Mouse (Mus musculus) erythroblast, embryonic 14.5 days (primary cell): ENCODE results near the gene Dctn2. TPM values are rescaled to one million over a fixed set of nuclear protein-coding genes. Genes with fewer than 3 reads are reported as not detected.
"Not testable (repeated sequence)": the region's sequence is repeated elsewhere in the genome, so short reads cannot be mapped to it uniquely, and the experiment has no call there.

Experiments used
- H3K27me3 ChIP-seq: 2 replicates; pipeline ENCODE4 v1.6.1; 2012; ENCODE audit warnings: inconsistent platforms; ENCODE audit not compliant: control insufficient read depth
- H3K36me3 ChIP-seq: 2 replicates; pipeline ENCODE4 v1.6.1; 2012; ENCODE audit warnings: mild to moderate bottlenecking, inconsistent platforms; ENCODE audit not compliant: control insufficient read depth
- H3K4me1 ChIP-seq: 2 replicates; pipeline ENCODE4 v1.6.1; 2012; ENCODE audit warnings: inconsistent platforms; ENCODE audit not compliant: control insufficient read depth
- H3K4me3 ChIP-seq: replicated peaks from 2 replicates; pipeline ENCODE3; 2012; ENCODE audit warnings: moderate library complexity, mild to moderate bottlenecking, inconsistent platforms
- H3K9me3 ChIP-seq: 2 replicates; pipeline ENCODE4 v1.6.1; 2012; ENCODE audit warnings: low read length, inconsistent platforms, mixed read lengths; ENCODE audit not compliant: control insufficient read depth
- GATA1 ChIP-seq: IDR thresholded peaks from 2 replicates; pipeline ENCODE4 v1.6.1; 2012; ENCODE audit warnings: low read length, inconsistent platforms, mixed read lengths
- TAL1 ChIP-seq: IDR thresholded peaks from 3 replicates; pipeline ENCODE4 v1.6.1; 2012; ENCODE audit warnings: low read length, inconsistent platforms, mixed read lengths
- polyA plus RNA-seq: library from polyadenylated mRNA; stranded (reverse); fragments of >175 nt; gene quantifications from 2 replicates; pipeline ENCODE4 v1.2.3, GENCODE M21; 2012

Dctn2 gene
- polyA plus RNA-seq, 1 experiment: 15.3 TPM

GRCm38 (mm10) chr10:127300361-127300760 lies 34.2 kb downstream of the Dctn2 start:
- TF ChIP-seq TAL1 (no peak), GATA1 (no peak)
- H3K9me3 ChIP-seq: peaks cover 2% of the 10 kb centered on the region; the same call in 1 of the 2 replicates
- no peak overlapping the region for H3K4me3 ChIP-seq
- H3K27me3 ChIP-seq: no peaks in the 10 kb centered on the region; the same call in 1 of the 2 replicates
- H3K36me3 ChIP-seq: peaks cover 99% of the 10 kb centered on the region
- H3K4me1 ChIP-seq: peaks cover 23% of the 10 kb centered on the region

DNA sequence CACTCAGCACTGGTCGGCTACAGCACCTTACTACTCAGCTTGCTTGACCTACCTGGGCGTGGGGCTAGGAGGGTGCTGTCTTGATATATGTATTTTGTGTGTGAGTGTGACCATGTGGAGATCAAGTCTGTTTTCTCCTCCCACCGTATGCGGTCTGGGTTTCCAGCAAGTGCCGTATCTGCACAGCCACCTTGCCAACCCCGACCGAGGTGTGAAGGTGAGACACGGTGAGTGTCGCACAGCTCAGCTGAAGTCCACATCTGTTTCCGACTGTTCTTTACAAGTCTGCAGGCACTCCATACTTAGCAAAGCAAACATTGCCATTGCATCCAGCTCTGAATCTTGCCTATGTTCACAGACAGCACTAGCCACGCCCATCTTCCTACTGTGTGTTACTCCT lies 37.0 kb downstream of the Dctn2 start:
- Histone ChIP-seq H3K9me3 (peaks cover 2% of the 10 kb centered on the region; the same call in 1 of the 2 replicates), H3K4me1 (peaks cover 12% of the 10 kb centered on the region), H3K27me3 (no peaks in the 10 kb centered on the region), H3K36me3 (peaks cover 99% of the 10 kb centered on the region), H3K4me3 (no peak overlapping the region)
- TF ChIP-seq GATA1 (no peak), TAL1 (no peak)

- Histone ChIP-seq H3K4me1 (peaks cover 50% of the 10 kb centered on the region), H3K36me3 (peaks cover 62% of the 10 kb centered on the region)
- H3K27me3 ChIP-seq, H3K4me3 ChIP-seq, H3K9me3 ChIP-seq: not testable (repeated sequence)
Measured at GRCm38 (mm10) chr10:127309167-127309566, 43.0 kb downstream of the Dctn2 start.

DNA sequence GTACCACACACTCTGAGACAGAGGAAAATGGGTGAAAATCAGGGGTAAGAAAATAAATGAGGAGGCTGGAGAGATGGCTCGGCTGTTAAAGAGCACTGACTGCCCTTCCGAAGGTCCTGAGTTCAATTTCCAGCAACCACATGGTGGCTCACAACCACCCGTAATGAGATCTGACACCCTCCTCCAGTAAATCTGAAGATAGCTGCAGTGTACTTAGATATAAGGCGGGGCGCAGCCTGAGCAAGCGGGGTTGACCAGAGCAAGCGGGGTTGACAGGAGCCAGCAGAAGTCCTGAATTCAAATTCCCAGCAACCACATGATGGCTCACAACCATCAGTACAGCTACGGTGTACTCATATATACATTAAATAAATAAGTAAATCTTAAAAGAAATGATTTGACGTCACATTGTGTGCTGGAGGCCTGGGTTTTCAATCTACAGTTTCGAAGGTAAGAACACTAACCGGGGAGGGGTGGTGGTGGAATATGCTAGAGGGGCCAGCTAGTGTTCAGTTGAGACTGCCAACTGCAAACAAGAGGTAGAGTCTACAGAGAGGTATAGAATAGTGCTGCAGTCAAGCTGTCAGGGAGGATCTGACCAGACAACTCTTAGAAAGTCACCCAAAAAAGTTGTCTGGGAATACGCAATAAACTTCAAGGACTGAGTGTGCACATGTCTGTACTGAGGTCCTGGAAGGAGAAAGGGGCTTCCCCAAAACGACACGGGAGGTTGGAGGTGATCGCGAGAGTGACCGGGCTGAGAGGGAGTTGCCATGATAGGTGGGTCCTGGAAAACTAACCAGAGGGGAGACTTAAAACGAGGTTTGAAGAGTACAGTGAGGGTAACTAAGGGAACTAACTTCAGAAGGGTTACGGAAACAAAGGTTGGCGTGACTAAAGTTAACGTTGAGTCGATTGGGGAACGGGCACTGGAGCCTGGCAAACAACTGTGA lies 44.6 kb downstream of the Dctn2 start:
- TF ChIP-seq TAL1: no peak
- no peak for TF ChIP-seq GATA1
- Histone ChIP-seq H3K9me3 (no peaks in the 10 kb centered on the region), H3K27me3 (no peaks in the 10 kb centered on the region), H3K36me3 (peaks cover 46% of the 10 kb centered on the region), H3K4me1 (peaks cover 44% of the 10 kb centered on the region), H3K4me3 (peak overlapping the region; percentile 95)

DNA sequence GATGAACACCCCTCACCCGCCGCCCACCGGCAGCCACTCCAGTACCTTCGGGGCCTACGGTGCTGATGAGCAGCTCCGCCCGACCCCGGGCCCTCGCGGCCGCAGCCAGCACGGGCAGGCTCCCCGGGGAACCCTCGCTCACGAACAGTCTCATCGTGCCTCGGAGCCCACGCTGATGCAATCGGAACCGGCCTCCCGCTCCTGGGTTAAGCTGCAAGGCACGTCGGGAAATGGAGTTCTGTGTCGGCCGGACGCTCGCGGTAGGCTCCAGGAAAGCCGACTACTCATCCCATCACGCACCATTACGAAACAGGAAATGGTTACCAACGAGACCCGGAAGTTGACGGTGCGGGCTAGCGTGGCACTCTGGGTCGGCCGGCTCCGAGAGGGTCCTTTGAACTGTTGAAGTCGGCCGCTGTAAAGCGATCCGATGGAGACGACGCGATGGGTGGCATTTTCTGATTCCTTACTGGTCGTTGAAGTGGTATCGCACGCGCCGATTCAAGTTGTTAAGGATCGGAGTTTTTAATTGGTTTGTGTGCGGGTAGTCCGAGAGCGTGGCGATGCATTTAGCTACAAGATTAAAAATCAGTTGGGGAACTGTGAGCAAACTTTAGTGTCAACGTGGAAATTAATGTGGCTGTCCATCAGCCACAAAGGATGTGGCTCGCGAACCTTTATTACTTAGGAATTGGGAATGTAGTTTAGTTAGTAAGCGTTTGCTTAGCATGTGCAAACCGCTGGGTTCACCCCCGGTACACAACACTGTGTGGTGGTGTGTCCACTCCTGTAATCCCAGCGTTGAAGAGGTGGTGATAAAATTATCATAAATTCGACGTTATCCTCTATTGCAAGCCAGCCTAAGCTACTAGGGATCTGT lies 45.5 kb downstream of the Dctn2 start, which contains the start of gene Mars:
Gene Mars, minus strand, starts transcription at position 311 of the 880 bp plus-strand sequence.
- Histone ChIP-seq H3K4me1 (peaks cover 47% of the 10 kb centered on the region), H3K36me3 (peaks cover 37% of the 10 kb centered on the region), H3K27me3 (no peaks in the 10 kb centered on the region), H3K4me3 (peak within 1 kb of the TSS; percentile 95), H3K9me3 (no peaks in the 10 kb centered on the region)
- TF ChIP-seq TAL1 (no peak), GATA1 (no peak)

DNA sequence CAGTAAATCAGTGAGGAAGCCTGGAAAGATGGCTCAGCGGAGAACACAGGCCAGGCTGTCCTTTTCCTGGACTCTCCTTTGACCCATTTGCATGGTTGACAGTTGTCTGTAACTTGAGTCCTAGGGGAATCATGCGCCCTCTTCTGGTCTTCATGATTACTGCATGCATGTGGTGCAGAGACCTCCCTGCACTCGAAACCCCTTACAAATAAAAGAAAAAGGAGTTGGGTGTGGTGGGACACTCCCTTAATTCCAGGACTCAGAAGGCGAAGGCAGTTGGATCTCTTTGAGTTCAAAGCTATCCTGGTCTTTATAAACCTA lies 46.1 kb downstream of the Dctn2 start:
- Histone ChIP-seq H3K36me3 (peaks cover 31% of the 10 kb centered on the region), H3K4me1 (peaks cover 51% of the 10 kb centered on the region), H3K9me3 (no peaks in the 10 kb centered on the region), H3K27me3 (no peaks in the 10 kb centered on the region), H3K4me3 (peak overlapping the region; percentile 95)
- TF ChIP-seq GATA1 (no peak), TAL1 (no peak)

- Histone ChIP-seq H3K9me3 (no peaks in the 10 kb centered on the region), H3K27me3 (no peaks in the 10 kb centered on the region), H3K4me1 (peaks cover 56% of the 10 kb centered on the region), H3K36me3 (peaks cover 25% of the 10 kb centered on the region), H3K4me3 (peak overlapping the region; percentile 95)
- TF ChIP-seq TAL1: no peak
- no peak for TF ChIP-seq GATA1
Measured at GRCm38 (mm10) chr10:127312858-127313257, 46.7 kb downstream of the Dctn2 start.

GRCm38 (mm10) chr10:127313516-127313915 lies 47.3 kb downstream of the Dctn2 start:
- Histone ChIP-seq H3K4me1 (peaks cover 59% of the 10 kb centered on the region), H3K36me3 (peaks cover 19% of the 10 kb centered on the region)
- not testable (repeated sequence) for H3K4me3 ChIP-seq, H3K27me3 ChIP-seq, H3K9me3 ChIP-seq

- H3K4me3 ChIP-seq, H3K36me3 ChIP-seq, H3K9me3 ChIP-seq, H3K27me3 ChIP-seq: not testable (repeated sequence)
- peaks cover 49% of the 10 kb centered on the region for H3K4me1 ChIP-seq
Measured at GRCm38 (mm10) chr10:127314950-127315349, 48.8 kb downstream of the Dctn2 start.
